Mouse (Mus musculus) frontal cortex, postnatal 36 days (tissue): Measurements from ENCODE around the gene Cdk17.

Source experiments
- DNase-seq, 2 experiments: peaks; one replicate each; pipeline ENCODE4 v3.0.0; 2022; ENCODE audit warnings: low spot score in 2 of 2

The Cdk17 gene

GRCm38 (mm10) chr10:93287551-93288145 is 127.0 kb downstream of the Cdk17 start:
- DNase-seq = no peak

DNA sequence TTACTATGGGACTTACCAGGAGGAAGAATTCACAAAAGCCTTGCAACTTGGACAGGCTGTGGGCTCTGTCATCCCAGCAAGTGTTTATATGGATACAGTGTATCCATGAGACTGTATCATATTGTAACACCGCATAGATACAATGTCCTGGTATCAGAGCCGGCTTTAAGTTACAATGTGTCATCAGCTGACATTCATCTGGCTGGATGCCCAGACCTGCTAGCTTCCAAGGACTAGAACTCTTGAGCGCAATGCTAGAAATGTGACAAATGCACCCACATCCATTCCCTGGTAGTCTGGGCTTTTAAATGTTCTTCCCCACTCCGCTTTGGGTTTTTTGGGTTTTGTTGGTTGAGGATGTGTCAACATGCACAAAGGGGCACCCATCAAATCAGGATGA is 127.7 kb downstream of the Cdk17 start:
- peak in 1 of 2 experiments; percentile 75 for DNase-seq

DNA sequence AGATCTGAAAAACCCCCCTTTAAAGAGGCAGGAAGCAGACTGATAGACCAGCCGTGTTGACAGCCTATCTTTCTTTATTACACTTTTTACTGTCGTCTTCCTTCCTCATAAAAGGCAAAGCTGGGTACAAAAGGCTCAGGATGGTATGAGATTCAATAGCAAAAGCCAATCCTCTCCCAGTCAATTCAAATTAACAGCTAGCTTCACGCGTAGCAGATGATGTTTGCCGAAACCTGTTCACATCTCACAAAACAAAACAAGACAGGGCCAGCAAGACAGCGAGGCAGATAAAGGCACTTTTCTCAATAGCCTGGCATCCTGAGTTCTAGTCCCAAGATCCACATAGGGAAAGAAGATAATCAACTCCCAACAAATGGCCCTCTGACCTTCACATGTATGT is 128.7 kb downstream of the Cdk17 start:
- DNase-seq = no peak

DNA sequence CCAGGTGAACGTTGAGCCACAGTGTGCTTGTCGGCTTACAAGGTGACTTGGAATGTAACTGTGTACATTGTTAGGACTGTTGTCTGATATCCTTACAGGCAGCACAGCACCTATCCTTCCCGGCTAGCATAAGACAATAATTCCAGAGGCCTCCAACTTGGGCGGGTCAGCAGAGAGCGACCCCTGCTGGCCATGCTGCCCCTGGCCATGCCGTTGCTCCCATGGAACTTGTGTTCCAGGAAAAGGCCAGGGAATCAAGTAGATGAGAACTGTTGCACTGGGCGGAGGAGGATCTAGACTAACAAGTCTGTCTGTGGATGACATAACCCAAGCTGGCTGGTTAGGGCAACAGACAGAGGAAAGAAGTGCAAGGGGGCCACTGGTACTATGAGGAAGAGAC is 130.7 kb downstream of the Cdk17 start:
- no peak for DNase-seq

DNA sequence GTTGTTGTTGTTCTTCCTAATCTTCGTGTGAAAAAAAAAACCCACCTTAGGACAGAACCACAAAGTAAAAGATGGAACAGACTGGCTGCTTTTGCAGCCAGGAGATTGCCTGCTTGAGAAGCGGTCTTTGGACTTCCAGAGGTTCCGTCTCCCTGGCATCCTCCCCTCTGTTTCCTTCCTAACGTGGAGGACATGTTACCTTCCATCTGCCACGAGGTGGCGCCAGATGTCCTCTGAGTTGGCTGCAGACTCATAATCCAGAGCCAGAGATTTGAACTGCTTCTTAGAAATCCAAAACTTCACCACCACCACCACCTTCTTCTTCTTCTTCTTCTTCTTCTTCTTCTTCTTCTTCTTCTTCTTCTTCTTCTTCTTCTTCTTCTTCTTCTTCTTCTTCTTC is 131.2 kb downstream of the Cdk17 start:
- DNase-seq = peak; percentile 83 to 85

GRCm38 (mm10) chr10:93293621-93294020 is 132.9 kb downstream of the Cdk17 start:
- DNase-seq = no peak

DNA sequence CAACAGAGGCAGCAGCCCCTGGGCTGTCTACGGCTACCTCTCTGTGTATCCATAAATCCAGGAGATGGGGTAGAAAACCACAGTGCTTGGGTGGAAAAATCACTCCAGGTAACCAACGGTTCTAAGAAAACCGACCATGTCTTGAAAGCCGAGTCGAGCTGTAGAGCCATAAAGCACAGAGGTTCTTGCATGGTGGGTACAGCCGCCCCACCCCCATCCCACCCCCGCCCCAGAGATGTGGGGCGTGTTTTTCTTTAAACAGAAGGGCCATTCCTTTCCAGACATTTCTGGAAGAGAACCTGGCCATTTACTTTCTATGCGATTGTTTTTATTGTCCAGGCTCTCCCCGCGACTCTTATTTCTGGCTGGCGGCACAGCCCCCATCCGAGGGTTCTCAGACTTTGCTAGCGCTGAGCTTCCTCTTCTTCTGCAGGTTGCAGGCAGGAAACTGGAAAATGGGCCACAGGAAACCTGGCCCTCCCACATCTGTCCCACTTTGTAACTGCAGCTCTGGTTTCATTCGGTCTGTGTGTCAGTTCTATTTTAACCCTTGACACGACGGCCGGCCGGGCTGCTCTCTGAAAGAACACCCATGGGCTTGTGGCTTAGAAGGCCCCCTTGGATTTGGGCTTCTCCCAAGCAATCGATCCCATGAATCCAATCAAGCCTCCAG is 134.0 kb downstream of the Cdk17 start:
- no peak for DNase-seq

GRCm38 (mm10) chr10:93297774-93298173 is 137.1 kb downstream of the Cdk17 start:
- DNase-seq = no peak

- no peak for DNase-seq
These were observed 137.5 kb downstream of the Cdk17 start for GRCm38 (mm10) chr10:93298208-93298607.

DNA sequence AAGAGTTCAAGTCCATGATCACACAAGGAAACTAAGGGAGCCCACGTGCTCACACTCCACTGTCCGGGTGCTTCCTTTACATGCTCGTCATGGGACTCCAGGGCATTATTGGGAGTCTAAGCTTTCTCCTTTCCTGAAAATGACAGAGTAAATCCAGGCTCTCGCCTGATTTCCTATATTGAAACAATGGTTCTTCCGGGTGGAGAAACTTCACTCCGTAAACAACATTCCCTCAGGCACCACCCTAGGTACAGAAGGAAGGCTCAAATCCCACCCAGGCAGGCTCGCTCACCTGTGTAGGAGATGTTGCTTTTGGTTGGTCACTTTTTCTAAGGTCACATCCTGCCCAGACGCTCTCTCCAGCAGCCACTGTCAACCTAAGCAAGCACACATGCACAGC is 141.2 kb downstream of the Cdk17 start:
- no peak for DNase-seq

- DNase-seq = no peak
These were observed 142.6 kb downstream of the Cdk17 start for GRCm38 (mm10) chr10:93303231-93303630.

DNA sequence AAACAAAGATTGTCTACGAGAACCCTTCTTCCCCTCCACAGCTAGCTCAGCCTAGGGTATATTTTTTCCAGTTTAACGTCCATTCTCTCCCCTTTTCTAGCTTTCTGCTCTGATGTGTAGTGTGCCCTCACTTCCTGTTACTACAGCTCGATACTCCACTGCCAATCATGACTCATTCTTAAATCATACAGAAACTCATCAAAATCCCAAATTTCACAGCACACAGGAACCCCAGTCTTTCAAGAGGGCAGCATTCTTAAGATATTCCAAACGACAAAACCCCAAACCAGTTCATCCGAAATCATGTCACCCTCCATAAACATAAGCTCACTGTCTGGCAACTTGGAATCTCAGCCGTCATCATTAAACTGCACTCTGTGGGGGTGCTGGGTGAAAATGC is 145.3 kb downstream of the Cdk17 start:
- DNase-seq = no peak

DNA sequence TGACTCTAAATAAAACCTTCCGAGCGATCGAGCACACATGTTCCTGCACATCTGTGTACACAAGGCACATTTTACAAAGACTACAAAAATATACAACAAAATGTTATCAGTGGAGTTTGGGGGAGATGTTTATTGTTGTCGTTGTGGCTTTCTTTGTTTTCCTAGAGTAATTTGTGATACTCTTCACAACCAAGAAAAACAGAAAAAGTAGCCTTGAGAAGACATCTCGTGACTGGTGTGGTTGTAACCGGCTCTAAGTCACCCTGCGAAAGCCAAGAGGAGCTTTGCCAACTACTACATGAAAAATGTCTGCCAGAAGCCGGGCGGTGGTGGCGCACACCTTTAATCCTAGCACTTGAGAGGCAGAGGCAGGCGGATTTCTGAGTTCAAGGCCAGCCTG is 145.7 kb downstream of the Cdk17 start:
- no peak for DNase-seq

DNA sequence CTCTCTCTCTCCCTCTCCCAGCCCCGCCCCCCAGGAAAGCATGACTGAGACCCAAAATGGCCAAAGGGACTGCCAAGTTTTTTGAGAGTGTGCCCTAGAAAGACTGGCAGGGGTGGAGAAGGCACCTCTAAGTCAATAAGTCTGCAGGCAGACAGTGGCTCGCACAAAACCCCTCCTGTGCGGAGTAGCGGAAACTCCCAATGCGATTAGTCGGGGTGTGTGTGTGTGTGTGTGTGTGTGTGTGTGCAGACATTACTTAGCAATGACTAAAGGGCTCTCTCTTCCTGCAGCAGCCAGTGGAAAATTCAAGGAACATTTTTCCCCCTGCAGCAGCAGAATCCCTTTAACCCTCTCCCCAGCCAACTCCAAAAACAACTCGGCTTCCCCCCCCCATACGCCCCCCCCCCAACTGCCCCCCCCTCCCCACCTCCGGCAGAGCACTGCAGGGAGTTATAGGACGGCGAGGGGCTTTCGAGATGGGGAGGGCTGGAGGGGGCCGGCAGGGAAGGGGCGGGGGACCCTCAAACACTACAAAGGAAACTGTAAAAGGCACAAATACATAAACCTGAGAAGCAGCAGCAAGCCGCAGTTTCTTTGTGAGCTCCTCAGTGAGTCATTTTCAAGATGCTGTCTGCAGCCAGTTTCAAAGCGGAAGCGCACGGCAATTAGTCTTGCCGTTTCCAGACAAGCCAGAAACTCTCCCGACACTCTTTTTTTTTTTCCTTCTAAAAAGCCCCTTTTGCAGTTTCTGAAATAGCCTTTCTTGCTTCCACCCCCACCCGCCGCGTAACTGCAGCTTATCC is 148.7 kb downstream of the Cdk17 start:
- DNase-seq = peak in 1 of 2 experiments; percentile 39

DNA sequence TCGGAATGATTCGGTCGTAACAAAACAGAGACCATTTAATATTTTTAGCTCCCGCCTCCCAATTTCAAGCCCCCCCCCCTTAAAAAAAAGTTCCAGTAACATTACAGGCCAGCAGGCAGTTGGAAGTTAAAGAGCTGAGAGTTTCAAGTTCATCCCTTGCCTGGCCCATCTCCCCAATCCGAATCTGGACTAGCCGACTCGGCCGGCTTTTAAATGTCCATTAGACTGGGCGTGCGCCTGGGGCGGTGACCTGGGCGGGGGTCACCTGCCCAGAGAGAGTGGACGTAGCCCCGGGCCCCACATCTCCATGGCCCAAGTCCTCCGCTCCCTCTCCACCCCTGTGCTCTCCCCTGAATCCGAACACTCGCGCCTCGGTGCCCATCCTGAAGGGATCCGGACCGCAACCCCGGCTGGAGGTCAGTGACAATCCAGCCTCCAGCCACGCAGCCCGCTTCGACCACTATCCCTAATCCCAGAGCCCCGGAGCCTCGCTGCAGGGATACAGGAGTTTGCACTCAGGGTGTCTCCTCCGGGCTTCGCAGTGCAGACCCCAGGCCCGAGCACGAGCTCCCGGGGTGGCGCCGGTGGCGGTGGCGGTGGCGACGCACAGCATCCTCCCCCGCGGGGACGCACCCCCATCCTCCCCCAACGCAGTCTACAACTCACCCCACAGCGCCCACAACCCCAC is 149.4 kb downstream of the Cdk17 start:
- DNase-seq = no peak

DNA sequence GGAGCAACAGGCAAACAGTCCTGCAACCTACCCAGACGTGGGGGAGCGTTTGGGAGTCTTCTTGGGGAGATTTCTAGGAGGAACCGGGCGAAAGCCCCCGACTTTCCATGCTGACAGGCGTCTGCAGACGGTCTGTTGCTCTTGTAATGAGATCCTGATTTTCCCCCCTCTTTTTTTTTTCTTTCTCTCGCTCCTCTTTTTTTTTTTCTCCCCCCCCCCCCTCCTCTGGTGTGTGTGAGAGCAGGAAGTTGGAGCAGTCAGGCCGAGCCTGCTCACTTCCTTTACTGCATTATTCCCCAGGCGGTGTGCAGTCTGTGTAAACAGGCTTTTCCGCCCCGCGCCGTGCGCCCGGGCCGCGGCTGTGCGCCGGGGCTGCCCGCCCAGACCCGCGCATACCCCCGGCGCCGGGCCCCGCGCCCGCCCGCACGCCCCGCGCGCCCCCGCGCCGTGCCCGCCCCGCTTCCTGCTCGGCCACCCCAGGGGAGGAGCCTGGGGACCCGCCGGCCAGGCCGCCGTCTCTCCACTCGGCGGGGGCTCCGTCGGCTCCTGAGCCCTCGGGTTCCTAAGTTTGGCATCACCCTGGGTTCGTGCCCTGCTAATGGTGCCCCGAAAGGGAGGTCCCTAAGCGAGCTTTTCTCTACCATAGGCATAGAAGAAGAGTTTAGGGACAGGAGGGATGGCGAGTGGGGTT is 150.2 kb downstream of the Cdk17 start, which contains the start of gene Elk3:
Gene Elk3 (minus strand): TSS at position 415 of the 691 bp plus-strand sequence.
- DNase-seq = no peak

DNA sequence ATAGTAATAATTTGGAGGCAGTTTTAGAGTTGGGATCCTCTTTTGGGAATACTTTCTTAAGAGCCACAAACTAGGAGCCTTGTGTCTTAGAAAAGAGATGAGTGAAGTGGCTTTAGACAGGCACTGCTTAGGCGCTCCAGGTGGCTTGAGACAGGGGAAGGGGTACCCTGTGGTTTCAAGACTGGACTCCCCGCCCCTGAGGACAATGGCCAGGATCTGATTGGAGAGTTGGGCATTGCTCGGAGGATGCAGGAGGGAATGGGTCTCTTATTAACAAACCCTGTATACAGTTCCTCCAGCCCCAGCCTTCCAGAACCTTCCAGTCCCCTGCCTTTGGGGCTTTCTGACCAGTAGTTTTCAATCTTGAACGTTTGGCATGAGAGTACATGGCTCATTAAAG is 150.9 kb downstream of the Cdk17 start:
- DNase-seq = no peak
